ENCODE assay signal across 8 mouse cellular contexts in genomic region chr5:142629663-142630025, GRCm38 (mm10). TPM values are rescaled to one million over a fixed set of nuclear protein-coding genes. Genes with fewer than 3 reads are reported as not detected.
DNase-seq lines count a peak whose midpoint lies in the region; ATAC-seq and TF ChIP-seq lines count a peak whose summit lies in the region.

No protein-coding gene starts in this region.

- no peak for TF ChIP-seq CTCF in MEL (IDR thresholded peaks at IDR 0.05 in 2 of 3, conservative IDR thresholded peaks at IDR 0.05 in 1 of 3; ENCODE audit: control insufficient read depth in 1 of 3, insufficient read depth in 1 of 3, low read depth in 2 of 3, low read length in 3 of 3, poor library complexity in 1 of 3, severe bottlenecking in 1 of 3)

- no peak for TF ChIP-seq RAD21 in MEL (IDR thresholded peaks at IDR 0.05; ENCODE audit: low read depth, low read length)

- TF ChIP-seq EP300 in MEL (IDR thresholded peaks at IDR 0.05; ENCODE audit: low read depth in 1 of 2, low read length in 2 of 2) = no peak

- H3K79me2 ChIP-seq in MEL (ENCODE audit: control insufficient read depth, insufficient read depth, low read length, poor library complexity) = peaks cover 20% of the 10 kb centered on the region

- peak overlapping the region; percentile 15 to 79; a peak in 3 of 4 replicates for H3K27ac ChIP-seq in heart, embryonic 14.5 days (replicated peaks in 1 of 2; ENCODE audit: control insufficient read depth in 1 of 2, insufficient read depth in 1 of 2, low read depth in 2 of 2, low read length in 2 of 2)
- peak overlapping the region; percentile 26 for H3K27ac ChIP-seq in MEL (ENCODE audit: control insufficient read depth, low read depth, low read length)
- peak overlapping the region; percentile 46 for H3K27ac ChIP-seq in heart, embryonic 16.5 days (ENCODE audit: low read length)
- H3K27ac ChIP-seq in midbrain, embryonic 10.5 days (replicated peaks) = peak overlapping the region; percentile 90

- H3K9ac ChIP-seq in heart, embryonic 14.5 days (ENCODE audit: low read length) = peak overlapping the region; percentile 94
- peak overlapping the region; percentile 82 for H3K9ac ChIP-seq in MEL (ENCODE audit: control insufficient read depth, low read depth, low read length, poor library complexity, severe bottlenecking)
- peak overlapping the region; percentile 96 for H3K9ac ChIP-seq in heart, embryonic 16.5 days (ENCODE audit: low read length)

- under 1% methylated on average over 27 of the region's 41 CpGs for WGBS in heart, embryonic 14.5 days
- WGBS in heart, embryonic 16.5 days = under 1% methylated on average over 41 of the region's 41 CpGs
- under 1% methylated on average over 41 of the region's 41 CpGs for WGBS in midbrain, embryonic 10.5 days

- peaks cover 19% of the 10 kb centered on the region for H3K36me3 ChIP-seq in heart, embryonic 14.5 days (ENCODE audit: control insufficient read depth, insufficient read depth, low read length)
- peaks cover 0 to 5% of the 10 kb centered on the region in 2 experiments; a peak in 2 of 4 replicates for H3K36me3 ChIP-seq in MEL (ENCODE audit: control insufficient read depth in 1 of 2, insufficient read depth in 2 of 2, low read length in 2 of 2)
- H3K36me3 ChIP-seq in heart, embryonic 16.5 days (ENCODE audit: control insufficient read depth, insufficient read depth) = peaks cover 12% of the 10 kb centered on the region; the same call in 1 of the 2 replicates
- peaks cover 29% of the 10 kb centered on the region for H3K36me3 ChIP-seq in midbrain, embryonic 10.5 days

- peaks cover 5 to 10% of the 10 kb centered on the region in 2 experiments; a peak in 3 of 4 replicates for H3K4me1 ChIP-seq in heart, embryonic 14.5 days (ENCODE audit: control insufficient read depth in 2 of 2, insufficient read depth in 2 of 2, low read length in 2 of 2)
- peaks cover 0 to 7% of the 10 kb centered on the region in 2 experiments; a peak in 1 of 4 replicates for H3K4me1 ChIP-seq in MEL (ENCODE audit: control insufficient read depth in 1 of 2, insufficient read depth in 2 of 2, low read length in 2 of 2)
- H3K4me1 ChIP-seq in heart, embryonic 16.5 days (ENCODE audit: control insufficient read depth, insufficient read depth, low read length) = peaks cover 12% of the 10 kb centered on the region
- peaks cover 28% of the 10 kb centered on the region for H3K4me1 ChIP-seq in midbrain, embryonic 10.5 days

- no peaks in the 10 kb centered on the region for H3K9me3 ChIP-seq in heart, embryonic 14.5 days (ENCODE audit: control insufficient read depth, low read length)
- H3K9me3 ChIP-seq in MEL (replicated peaks; ENCODE audit: insufficient read depth, low read length) = no peaks in the 10 kb centered on the region
- H3K9me3 ChIP-seq in heart, embryonic 16.5 days (replicated peaks; ENCODE audit: control insufficient read depth, low read length) = no peaks in the 10 kb centered on the region
- no peaks in the 10 kb centered on the region for H3K9me3 ChIP-seq in midbrain, embryonic 10.5 days (replicated peaks)

- no peak for DNase-seq in heart, postnatal 25 days (ENCODE audit: low spot score)
- no peak for DNase-seq in MEL (ENCODE audit: low read depth, low spot score)
- no peak for DNase-seq in midbrain, embryonic 10.5 days (ENCODE audit: low spot score)
- no peak for DNase-seq in left cerebral cortex, postnatal 4 days
- DNase-seq in cerebellum, postnatal 10 days = no peak
- no peak for DNase-seq in spleen, adult 12 weeks (ENCODE audit: low spot score)

- TF ChIP-seq POLR2A in MEL (IDR thresholded peaks at IDR 0.05; ENCODE audit: control insufficient read depth in 1 of 2, insufficient read depth in 1 of 2, low read depth in 1 of 2, low read length in 2 of 2, poor library complexity in 1 of 2) = no peak; a peak in 1 of 4 replicates

- ATAC-seq in heart, embryonic 14.5 days (ENCODE audit: insufficient number of reproducible peaks, insufficient read depth, low FRiP score, low read depth) = peak; percentile 45
- ATAC-seq in heart, embryonic 16.5 days (replicated peaks; ENCODE audit: extremely low read depth, insufficient read depth, low FRiP score) = peak; percentile 57

- intact Hi-C loops in heart, postnatal 25 days (cut with DNase I) = no loop called here
- intact Hi-C loops in left cerebral cortex, postnatal 4 days (cut with DNase I) = no loop called here

- H3K4me3 ChIP-seq in heart, embryonic 14.5 days (ENCODE audit: control insufficient read depth in 1 of 2, insufficient read depth in 1 of 2, low read depth in 1 of 2, low read length in 2 of 2) = peak overlapping the region; percentile 73 to 88
- H3K4me3 ChIP-seq in MEL (ENCODE audit: control insufficient read depth in 1 of 2, insufficient read depth in 1 of 2, low read depth in 2 of 2, low read length in 2 of 2) = peak overlapping the region; percentile 91 to 100
- peak overlapping the region; percentile 98 for H3K4me3 ChIP-seq in heart, embryonic 16.5 days (ENCODE audit: low read length)
- H3K4me3 ChIP-seq in midbrain, embryonic 10.5 days = peak overlapping the region; percentile 99

- H3K4me2 ChIP-seq in heart, embryonic 14.5 days (ENCODE audit: low read length) = peak overlapping the region; percentile 84
- peak overlapping the region; percentile 84 for H3K4me2 ChIP-seq in heart, embryonic 16.5 days (ENCODE audit: low read depth, low read length)

- H3K27me3 ChIP-seq in heart, embryonic 14.5 days (ENCODE audit: control insufficient read depth, insufficient read depth, low read length) = no peaks in the 10 kb centered on the region; the same call in 1 of the 2 replicates
- H3K27me3 ChIP-seq in MEL (ENCODE audit: control insufficient read depth in 1 of 2, insufficient read depth in 2 of 2, low read length in 2 of 2) = no peaks in the 10 kb centered on the region
- no peaks in the 10 kb centered on the region for H3K27me3 ChIP-seq in heart, embryonic 16.5 days (ENCODE audit: control insufficient read depth, insufficient read depth, low read length)
- no peaks in the 10 kb centered on the region for H3K27me3 ChIP-seq in midbrain, embryonic 10.5 days (ENCODE audit: low read depth, poor library complexity, severe bottlenecking)

TF ChIP-seq in MEL, 35 proteins besides CTCF, POLR2A, EP300 and RAD21:
- TF ChIP-seq BHLHE40 (IDR thresholded peaks at IDR 0.05; ENCODE audit: borderline replicate concordance, low read depth, low read length) (no peak), GATA1 (IDR thresholded peaks at IDR 0.05; ENCODE audit: low read depth, low read length) (no peak), TBP (IDR thresholded peaks at IDR 0.05; ENCODE audit: low read depth, low read length) (no peak), NRF1 (IDR thresholded peaks at IDR 0.05; ENCODE audit: insufficient read depth, low read depth, low read length, poor library complexity, severe bottlenecking) (no peak), MAX (IDR thresholded peaks at IDR 0.05; ENCODE audit: low read length) (no peak), ETS1 (IDR thresholded peaks at IDR 0.05; ENCODE audit: low read depth, low read length) (no peak), ZC3H11A (IDR thresholded peaks at IDR 0.05; ENCODE audit: low read depth, low read length) (no peak), MYC (IDR thresholded peaks at IDR 0.05; ENCODE audit: low read depth, low read length) (no peak), SMC3 (IDR thresholded peaks at IDR 0.05; ENCODE audit: low read depth, low read length) (no peak), GABPA (IDR thresholded peaks at IDR 0.05; ENCODE audit: low read depth, low read length) (no peak), E2F4 (IDR thresholded peaks at IDR 0.05; ENCODE audit: borderline replicate concordance, low read depth, low read length) (no peak), NELFE (IDR thresholded peaks at IDR 0.05; ENCODE audit: low read depth, low read length) (no peak), POLR2AphosphoS2 (IDR thresholded peaks at IDR 0.05; ENCODE audit: low read length) (no peak)

RNA-seq across cellular contexts. Expression of gene Wipi2, which starts 2.1 kb away (rescaled TPM):
- 28.7 and 31.8 TPM in 2 replicates for polyA plus RNA-seq in heart, embryonic 14.5 days (2014; fragmentation: Nextera tagmentation; extraction: Ambion mirVana)
- total RNA-seq in heart, postnatal 25 days (2021) = 10 to 100 TPM; 34.7 to 38.9 TPM
- total RNA-seq in MEL (2012; rRNA removed) = 38.6 and 39.0 TPM in 2 replicates
- 10 to 100 TPM; 53.6 to 74.7 TPM for polyA plus RNA-seq in MEL (2012; ENCODE audit: insufficient read depth in 1 of 2, insufficient read length in 2 of 2, low read depth in 1 of 2, low replicate concordance in 2 of 2, missing spikeins in 1 of 2)
- 27.5 and 29.4 TPM in 2 replicates for polyA plus RNA-seq in heart, embryonic 16.5 days (2015; fragmentation: Nextera tagmentation; extraction: Ambion mirVana)
- 56.2 and 60.9 TPM in 2 replicates for polyA plus RNA-seq in midbrain, embryonic 10.5 days (2016; fragmentation: Nextera tagmentation; extraction: Ambion mirVana)
- 10 to 100 TPM; 60.0 to 62.4 TPM for total RNA-seq in left cerebral cortex, postnatal 4 days (2021)

RNA-seq across cellular contexts. Expression of gene Mmd2, which starts 21.0 kb away (rescaled TPM):
- 0.38 TPM in 1 of 2 replicates, not detected in the other for polyA plus RNA-seq in heart, embryonic 14.5 days (2014; fragmentation: Nextera tagmentation; extraction: Ambion mirVana)
- total RNA-seq in heart, postnatal 25 days (2021) = under 1 TPM; 0.11 to 0.21 TPM
- not detected in 2 replicates for total RNA-seq in MEL (2012; rRNA removed)
- not detected for polyA plus RNA-seq in MEL (2012; ENCODE audit: insufficient read depth in 1 of 2, insufficient read length in 2 of 2, low read depth in 1 of 2, low replicate concordance in 2 of 2, missing spikeins in 1 of 2)
- 0.14 and 0.24 TPM in 2 replicates for polyA plus RNA-seq in heart, embryonic 16.5 days (2015; fragmentation: Nextera tagmentation; extraction: Ambion mirVana)
- 4.8 and 7.3 TPM in 2 replicates for polyA plus RNA-seq in midbrain, embryonic 10.5 days (2016; fragmentation: Nextera tagmentation; extraction: Ambion mirVana)
- 10 to 100 TPM; 76.5 to 90.3 TPM for total RNA-seq in left cerebral cortex, postnatal 4 days (2021)

Comparison
In these comparisons a context has a peak if more than half of its experiments do, and no peak if none do; other contexts are left out.
1. H3K27ac ChIP-seq: peak in every context shown above with its lines; median percentile 90 in midbrain, embryonic 10.5 days; 47 in heart, embryonic 14.5 days; 46 in heart, embryonic 16.5 days; 26 in MEL.